Mouse (Mus musculus) induced T-regulatory cell, adult 2 months (primary cell): ENCODE measurements at regions not wholly inside any gene's neighbourhood (a gene's known extent, or its start where the extent isn't known, plus 50 kb on each side); places are given as distances from the start of the nearest gene placed in this dataset.
A peak's percentile ranks its signal among the peaks of the same experiment; 100 is the strongest.
"Not testable (repeated sequence)": the region's sequence is repeated elsewhere in the genome, so short reads cannot be mapped to it uniquely, and the experiment has no call there.

Source experiments
- DNase-seq: peaks from one replicate; pipeline ENCODE4 v3.0.0-alpha.2; 2012; ENCODE audit warnings: low read depth

DNA sequence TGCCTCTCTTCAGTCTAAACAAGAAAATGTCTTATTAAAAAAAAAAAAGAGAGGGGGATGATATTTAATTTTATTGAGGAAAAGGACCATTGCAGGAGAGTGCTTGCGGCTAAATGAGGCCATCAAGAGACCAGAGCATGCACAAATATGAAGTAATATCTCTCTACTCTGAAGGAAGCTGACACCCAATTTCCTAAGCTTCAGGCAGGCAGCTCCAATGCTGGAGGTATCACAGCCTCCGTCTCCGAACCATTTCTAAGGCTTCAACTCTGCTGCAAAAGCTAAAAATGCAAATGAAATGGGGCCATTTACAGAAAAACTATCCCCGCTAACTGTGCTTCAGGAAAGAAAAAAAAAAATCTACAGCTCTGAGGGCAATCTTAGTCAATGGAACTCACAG is 164.4 kb upstream of the Camk1g start:
- no peak for DNase-seq

DNA sequence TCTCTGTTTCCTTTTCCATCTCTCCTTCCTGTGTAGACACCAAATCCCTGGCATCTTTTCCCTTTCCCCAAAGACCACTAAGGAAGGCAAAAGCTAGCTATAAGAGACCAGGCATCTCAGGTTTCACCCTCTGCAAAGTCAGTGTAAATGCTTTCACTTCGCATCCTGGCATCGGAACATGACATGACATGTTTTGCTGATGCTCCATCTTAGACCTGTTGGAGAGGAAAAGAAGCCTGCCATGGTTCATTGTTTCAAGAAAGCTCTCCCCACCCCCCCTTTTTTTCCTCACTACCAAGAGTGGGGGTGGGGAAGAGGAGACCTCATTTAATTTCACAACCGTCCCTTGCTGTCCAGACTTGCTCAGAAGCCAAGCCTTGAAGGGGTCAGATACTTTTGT is 156.4 kb upstream of the Camk1g start:
- DNase-seq = no peak

DNA sequence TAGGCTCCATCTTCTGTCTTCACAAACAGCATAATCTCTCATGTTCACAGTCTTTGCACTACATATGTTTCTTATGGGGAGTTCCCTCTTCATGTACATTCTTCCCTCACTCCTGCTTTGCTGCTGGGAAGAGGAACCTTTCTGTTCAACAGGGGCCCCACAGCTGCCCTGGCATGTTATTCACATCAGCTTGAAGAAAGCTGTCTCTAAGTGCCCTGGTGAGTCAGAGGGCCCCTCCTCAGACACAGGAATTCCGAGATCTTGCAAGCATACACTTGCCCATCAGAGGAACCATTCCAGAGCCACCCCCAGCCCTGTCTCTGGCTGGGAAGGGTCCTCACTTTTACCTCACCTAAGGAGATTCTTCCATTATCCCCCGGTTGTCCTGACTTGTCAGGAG is 151.9 kb upstream of the Camk1g start:
- no peak for DNase-seq

DNA sequence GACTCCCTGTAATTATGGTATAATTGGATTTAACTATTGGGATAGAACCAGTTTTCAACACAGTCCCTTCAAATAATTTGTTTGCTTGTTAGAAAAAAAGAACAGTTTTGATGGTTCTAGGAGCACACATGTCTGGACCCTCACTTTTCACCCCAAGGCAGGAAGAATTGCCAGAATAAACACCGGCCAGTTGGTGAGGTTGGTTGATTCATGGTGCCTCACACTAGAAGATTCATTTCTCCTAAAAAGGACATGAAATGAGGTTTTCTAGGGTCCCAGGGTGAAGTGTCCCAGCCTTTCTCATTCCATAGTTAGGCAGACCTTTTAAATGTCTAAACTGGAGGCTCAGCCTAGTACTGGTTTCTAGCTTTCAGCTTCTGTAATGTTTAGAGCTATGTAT is 148.7 kb upstream of the Camk1g start:
- no peak for DNase-seq

DNA sequence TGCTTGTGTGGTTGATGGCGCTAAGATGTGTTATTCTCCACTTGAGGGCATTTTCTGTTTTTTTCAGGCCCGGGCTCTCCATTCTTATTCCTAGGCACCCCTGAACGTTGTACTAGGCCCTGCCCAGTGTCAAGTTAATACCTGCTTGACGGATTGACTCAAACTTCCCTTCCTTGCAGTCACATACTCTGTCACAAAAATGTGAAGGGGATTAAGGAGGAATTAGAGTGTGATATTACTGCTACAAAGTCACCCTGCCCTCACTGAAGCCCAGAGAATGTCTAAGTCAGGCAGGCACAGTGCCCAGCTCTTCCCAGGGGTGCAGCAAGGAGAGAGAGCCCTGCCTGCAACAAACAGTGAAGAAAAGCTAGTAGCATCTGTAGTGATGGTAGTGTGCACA is 147.9 kb upstream of the Camk1g start:
- DNase-seq = no peak

DNA sequence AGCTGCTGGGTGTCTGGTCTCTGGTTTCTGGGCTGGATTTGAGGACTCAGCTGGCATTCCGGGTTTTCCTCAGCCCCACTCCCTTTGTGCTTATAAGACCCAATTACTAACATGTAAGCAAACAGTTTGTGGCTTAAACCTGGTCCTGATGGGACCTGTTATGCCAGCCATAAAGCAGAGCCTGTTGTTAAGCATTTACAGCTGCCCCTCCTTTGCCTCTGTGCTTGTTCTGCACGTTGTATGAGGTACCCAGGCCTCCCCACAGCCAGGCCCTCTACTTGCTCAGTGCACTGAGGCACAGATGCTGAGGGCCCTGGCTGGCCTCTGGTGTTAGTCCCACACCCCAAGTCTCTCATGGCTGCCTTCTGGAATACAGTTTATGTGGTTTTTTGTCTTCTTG is 147.2 kb upstream of the Camk1g start:
- DNase-seq = no peak

DNA sequence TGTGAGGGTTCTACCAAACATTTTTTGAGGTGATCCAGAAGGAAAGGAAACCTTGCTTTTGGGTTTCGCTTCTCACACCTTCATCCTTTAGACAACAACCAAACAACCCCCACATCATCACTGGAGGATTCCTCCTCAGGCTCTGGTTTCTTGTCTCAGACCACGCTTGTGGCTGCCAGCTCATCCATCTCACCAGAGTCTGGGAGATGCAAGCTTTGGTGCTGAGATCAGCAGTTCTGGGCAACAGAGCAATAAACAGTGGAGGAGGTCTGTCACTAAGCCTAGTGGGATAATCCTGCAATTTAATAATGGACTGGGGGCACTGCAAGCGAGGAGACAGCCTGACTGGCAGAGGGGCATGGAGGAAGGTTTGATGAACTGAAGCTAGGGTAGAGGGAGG is 146.3 kb upstream of the Camk1g start:
- no peak for DNase-seq

DNA sequence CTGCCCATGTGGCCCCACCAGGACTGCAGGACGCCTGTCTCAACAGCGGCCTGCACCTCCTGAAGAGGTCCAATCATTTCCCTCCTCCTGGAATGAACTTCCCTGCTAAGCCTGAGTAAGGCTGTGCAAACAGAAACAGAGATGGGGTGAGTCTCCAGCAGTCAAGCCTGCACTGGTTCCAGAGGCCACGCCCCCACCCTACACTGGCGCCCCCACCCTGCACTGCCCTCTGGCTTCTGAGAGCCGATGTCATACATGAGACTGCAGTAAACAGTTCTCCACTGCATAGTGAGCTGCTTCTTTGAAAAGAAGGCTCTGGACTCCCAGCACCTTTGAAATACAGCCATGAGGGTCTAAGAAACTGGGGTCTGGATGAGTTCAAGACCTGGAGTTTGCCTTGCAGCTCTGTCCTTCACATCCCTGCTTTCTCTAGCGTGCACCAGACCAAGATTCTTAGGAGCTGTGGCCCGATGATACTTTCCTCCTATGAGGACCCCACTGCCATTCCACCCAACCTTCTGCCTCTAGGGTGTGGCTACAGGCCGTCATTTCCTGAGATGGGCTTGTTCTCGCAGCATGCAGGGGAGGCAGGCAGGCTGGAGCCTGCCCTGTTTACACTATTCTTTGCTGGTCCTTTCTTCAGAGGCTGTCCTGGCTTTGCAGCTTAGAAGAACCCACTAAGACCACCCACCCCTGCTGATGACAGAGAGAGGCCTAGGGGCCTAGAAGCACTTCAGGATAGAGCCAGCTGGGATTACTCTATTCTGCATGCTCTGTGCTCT is 144.0 kb upstream of the Camk1g start:
- no peak for DNase-seq

DNA sequence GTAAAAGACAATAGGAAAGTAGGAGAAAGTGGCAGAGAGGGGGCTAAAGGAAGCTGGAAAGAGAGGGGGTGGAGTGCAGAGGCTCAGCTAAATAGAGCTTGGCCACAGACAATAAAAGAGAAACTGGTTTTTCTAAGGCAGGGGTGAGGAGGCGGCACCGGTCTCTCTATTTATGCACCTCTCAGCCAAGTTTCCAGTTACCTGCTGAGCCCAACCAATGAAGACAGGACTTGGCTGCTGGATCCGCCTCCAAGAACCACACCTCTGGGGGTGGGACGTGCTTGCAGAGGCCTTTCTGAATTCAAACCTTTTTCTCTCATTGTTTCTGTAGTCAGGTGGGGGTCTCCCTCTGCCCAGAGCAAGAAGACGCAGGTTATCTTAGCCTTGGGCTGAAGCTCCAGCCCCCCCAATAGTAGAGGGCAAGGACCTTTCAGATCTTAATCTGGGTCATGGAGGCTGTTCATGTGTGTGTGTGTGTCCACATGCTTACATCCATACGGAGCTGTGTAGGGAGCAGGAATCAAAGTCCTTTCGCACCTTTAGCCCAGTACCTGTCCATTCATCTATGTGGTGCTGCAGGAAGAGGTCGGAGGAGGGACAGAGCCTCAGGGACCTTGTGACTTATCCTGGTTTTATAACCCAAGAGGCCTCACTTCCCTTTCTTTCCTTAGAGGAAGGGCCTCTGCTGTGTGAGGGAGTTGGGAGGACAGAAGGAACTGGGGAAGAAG is 140.1 kb upstream of the Camk1g start:
- no peak for DNase-seq

DNA sequence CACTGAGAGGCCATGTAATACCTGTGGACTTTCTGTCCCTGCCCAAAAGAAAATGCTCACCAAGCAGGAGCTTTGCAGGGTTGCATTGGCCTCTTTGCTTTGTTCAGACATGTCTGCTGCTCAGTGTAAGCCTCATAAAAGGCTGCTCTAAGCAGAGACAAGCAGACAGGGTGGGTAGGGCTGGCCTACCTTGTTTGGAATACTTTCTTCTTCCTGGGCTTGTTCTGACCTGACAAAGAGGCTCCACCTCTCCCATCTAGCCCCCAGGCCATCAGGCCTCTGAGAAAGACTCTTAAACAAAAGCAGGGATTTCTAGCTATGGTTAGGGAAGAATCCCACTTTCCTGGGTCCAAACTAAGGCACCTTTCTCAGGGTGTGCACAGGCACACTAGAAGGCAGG is 138.2 kb upstream of the Camk1g start:
- no peak for DNase-seq

DNA sequence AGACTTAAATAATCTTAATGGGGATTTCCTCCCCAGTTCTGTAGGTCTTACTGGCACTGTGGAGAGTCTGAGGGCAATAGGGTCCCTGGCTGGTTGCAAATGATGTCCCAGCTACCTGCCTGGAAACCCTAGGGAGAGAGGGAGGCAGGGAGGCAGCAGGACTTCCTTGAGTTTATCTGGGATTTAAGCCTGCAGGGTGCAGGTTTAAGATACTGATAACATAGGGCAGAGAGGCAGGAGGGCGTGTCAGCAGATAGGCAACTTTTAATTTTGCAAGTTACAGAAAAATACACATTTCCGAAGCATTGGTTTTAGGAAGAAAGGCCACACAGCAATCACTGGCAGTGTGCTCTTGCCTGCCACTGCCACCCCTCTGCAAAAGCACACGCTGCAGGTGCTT is 136.9 kb upstream of the Camk1g start:
- DNase-seq = no peak

DNA sequence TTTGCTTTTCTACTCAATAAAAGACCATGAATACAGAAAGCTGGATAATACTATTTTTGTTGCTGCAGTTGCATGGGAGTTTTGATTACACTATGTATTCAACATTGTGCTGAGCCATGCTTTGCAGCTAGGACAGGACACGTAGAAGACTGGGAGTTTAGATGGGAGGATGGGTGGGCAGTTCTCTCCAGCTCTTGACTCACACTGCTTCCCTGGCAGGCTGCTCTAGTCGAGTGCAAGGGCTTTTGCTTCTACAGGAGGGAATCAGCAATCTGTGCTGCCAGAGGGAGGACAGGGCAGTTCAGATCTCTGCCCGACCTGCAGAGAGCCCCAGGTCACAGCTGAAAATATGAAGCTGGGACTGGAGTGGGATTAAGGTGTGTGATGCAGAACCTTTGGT is 135.3 kb upstream of the Camk1g start:
- DNase-seq = no peak

DNA sequence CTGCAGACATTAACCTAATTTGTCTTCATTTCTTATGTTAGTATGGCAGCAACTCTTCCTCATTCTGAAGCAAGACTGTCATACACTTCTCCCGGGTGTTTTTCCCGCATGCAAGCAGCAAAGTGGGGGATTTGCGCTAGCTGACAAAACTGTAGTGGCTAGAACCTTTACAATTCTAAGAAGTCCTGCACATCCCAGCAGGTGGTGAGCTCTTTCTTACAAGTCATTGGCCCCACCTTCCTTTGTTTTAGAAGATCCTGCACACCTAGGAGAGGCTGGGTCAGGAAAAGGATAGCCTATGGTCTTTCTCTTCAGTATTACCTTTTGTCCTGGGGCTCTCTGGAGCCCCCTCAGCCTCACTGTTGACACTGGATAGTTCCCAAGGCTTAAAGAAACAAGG is 134.5 kb upstream of the Camk1g start:
- DNase-seq = no peak

DNA sequence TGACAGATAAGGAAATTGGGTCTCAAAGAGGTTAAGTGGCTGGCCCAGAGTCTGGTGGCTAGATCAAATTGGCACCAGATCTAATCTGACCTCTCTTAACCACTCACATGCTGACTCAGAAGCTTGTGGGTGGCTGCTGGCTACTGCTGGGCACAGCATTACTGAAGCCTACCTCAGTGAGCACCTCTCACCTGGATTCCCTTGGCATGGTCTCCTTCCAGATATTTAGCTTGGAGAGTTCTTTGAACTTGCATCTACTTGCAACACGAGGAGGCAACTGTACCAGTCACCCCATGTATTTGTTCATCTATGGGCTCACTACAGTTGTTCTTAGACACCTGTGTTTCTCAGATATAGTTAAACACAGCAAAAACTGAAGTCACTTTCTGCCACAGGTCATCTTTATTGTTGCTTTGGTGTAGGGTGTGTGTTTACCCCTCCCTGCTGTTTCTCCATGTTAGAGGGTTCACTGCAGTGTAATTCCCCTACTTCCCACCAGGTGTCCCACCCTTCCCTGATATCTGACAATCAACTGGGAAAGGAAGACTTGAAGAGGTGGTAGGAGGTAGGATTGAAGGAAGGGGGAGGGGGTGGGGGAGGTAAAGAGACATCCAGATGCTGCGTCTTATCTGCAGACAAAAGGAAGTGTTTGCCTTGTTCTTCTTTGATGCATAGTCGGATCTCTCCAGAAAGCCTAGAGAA is 133.7 kb upstream of the Camk1g start:
- DNase-seq = peak; percentile 31

DNA sequence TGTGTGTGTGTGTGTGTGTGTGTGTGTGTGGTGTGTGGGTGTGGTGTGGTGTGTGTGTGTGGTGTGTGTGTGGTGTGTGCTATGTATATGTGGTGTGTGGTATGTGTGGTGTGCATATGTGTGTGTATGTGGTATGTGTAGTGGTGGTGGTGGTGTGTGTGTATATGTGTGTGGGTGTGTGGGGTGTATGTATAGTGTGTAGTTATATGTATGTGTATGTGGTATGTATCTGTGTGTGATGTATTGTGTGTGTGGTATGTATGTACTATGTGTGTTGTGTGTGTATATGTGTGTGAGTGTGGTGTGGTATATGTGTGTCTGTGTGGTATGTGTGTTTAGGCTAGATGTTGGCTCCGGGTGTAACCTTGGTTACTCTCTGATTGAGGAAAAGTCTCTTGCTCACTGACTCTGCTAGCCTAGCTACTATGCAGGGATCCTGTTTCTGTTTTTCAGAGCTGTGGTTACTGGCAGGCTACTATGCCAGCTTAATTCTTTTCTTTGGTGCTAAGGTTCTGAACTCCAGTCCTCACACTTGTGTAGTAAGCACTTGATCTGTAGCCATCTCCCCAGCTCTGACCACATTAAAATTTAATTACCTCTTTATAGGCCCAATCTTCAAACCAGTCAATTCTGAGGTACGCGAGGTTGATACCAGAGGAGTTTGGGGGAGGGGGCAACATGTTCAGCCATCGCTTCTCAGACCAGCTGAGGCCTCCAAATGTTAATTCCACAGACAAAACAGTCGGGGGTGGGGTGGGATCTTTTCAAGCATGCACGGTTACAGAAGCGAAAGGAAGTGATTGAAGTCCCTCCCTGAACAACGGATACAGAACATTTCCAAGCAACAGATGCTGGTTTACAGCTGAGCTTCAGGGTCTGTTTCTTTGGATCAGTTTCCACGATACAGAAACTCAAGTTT is 126.4 kb upstream of the Camk1g start:
- no peak for DNase-seq

DNA sequence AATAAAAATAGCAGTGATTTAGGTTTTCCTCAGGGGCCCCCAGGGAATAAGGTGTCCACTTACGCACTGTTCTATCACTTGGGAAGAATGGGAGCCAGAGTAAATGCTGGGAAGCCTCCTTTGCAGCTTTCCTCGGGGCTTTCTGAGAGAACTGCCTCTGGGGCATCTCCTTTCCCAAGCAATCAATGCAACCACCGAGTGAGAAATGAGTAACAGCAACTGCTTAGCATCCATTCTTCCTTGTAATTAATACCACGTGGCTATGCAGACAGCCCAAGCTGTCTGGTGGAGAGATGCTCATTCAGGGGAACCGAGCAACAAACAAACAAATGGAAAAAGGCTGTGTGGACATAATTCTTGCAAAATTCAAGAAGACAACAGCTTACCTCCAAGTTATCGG is 117.9 kb upstream of the Camk1g start:
- DNase-seq = no peak

DNA sequence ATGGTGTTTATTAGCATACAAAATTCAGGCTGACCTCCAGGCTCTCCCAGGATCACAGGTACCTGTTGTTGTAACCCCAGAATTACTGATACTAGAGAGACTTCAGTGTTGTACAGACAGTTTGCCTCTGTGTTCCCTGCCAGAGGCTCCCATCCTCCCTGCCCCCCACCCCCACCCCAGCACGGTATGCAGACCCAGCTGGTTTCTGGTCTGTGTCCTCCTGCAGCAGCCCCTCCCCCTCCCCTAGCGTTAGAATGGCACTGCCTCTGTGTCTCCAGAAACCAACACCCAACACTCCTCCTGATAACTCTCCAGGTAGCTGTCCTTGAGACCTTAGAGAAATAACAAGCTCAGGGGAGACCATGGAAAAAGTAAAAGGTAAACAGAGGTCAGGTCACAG is 116.6 kb upstream of the Camk1g start:
- not testable (repeated sequence) for DNase-seq

DNA sequence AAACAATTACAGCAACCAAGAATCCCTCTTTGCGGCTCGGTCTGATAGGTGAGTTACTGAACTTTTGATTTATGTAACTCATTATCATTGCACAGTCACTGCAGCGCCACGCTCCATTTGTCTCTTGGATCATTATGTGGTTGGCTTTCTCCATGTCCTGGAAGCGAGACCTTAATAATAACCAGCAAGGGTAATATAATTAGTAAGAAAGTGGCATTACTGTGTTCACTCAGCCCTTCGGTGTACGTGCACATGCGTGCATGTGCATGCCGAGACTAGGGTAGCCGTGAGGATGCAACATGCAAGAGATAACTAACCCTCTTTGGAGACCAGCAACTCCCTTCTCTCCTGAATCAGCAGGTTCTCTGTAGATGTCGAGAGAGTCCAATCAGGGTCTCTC is 114.9 kb upstream of the Camk1g start:
- no peak for DNase-seq

DNA sequence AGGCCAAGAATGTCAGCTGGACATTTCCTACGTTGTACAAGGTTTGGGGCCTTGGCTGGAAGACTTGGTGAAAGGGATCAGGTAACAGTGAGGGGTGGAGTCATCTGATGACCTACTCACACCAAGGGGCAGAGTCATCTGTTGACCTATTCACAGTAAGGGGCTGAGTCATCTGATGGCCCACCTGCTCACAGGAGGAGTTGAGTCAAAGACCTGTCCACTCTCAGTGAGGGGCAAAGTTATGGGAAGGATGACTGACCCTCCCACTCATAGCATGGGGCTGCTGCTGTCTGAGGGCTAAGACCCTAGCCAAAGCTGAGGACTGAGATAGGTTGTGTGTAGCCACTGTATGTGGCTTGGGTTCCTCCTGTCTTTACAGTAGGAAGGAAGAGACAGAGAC is 107.2 kb upstream of the Camk1g start:
- no peak for DNase-seq

DNA sequence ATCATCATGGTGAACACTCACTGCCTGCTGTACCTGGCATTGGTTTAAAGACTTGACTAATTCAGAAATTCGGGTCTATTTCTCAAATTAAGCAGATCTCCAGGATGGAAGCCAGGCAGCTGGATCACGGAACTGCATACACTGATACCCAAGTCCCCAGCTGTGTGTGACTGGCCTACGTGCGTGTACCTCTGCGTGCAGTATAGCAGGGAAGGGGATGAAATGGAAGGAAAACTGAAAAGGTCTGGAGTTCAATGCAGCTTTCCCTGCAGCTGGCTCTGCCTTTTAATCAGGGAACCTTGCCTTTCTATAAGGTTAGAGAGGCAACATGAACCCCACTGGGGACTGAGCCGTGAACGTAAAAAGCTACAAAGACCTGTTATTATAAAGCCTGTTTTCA is 106.7 kb upstream of the Camk1g start:
- DNase-seq = no peak

DNA sequence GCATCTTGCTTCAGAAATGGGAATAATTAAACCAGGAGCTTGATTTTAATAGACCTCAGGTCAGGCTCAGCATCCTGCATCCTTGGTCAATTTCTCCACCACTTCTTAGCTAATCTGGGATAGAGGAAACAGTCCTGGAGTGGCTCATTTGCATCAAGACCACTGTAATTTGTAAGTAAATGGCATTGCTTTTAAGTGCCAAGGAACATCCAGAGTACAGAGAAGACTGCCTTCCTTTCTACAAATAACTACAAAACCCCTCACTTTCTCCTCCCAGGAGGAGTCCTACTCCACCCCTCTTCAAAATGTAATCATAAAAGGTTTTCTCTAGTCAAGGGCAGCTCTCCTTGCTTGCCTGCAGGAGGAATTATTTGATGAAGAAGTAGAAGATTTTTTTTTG is 96.2 kb upstream of the Camk1g start:
- DNase-seq = no peak

DNA sequence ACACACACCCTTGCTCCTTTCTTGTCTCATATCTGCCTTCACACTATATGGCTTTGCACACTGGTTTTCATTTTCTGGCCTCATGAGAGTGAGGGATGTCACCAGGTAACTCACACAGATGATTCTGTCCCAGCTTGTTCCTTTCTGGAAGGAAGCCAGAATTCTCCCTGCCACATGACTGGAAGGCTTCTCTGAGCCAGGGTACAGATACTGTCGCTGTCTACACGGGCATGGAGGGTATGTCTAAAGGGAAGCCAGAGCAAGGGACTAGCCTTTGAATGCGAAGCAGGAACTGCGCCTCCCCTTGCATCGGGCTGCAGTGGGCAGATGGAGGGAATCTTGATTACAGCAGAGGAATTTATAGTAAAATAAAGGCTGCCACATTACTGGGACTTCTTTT is 89.6 kb upstream of the Camk1g start:
- DNase-seq = no peak
